Mouse (Mus musculus): ENCODE measurements around the gene Cdc25b. TPM values are rescaled to one million over a fixed set of nuclear protein-coding genes. Genes with fewer than 3 reads are reported as not detected.

The Cdc25b gene
- polyA plus RNA-seq, 1 experiment from 2014 or later, result 79.3 TPM

GRCm38 (mm10) chr2:131179990-131180587 is 6.7 kb upstream of the Cdc25b start, which contains the start of gene Cenpb:
TSS of gene Cenpb (minus strand) at chr2:131180067.
- H3K4me1 ChIP-seq, result peaks cover 45% of the 10 kb centered on the region
- WGBS, result 3% methylated on average over 57 of the region's 57 CpGs

GRCm38 (mm10) chr2:131186343-131186742 is 406 bp upstream of the Cdc25b start:
- Histone ChIP-seq H3K27ac (peak overlapping the region; percentile 96), H3K4me1 (peaks cover 56% of the 10 kb centered on the region), H3K27me3 (ENCODE audit: poor library complexity, severe bottlenecking) (peaks cover 16% of the 10 kb centered on the region), H3K36me3 (replicated peaks) (peaks cover 25% of the 10 kb centered on the region), H3K4me3 (peak overlapping the region; percentile 83), H3K9me3 (no peaks in the 10 kb centered on the region)
- 2% methylated on average over 14 of the region's 14 CpGs for WGBS
- DNase-seq (ENCODE audit: extremely low spot score, low spot score), result no peak

More at GRCm38 (mm10) chr2:131179990-131180587, 6.7 kb upstream of the Cdc25b start, which contains the start of gene Cenpb:
- peak within 1 kb of the TSS; percentile 94 for H3K27ac ChIP-seq
- peaks cover 33% of the 10 kb centered on the region for H3K36me3 ChIP-seq (replicated peaks)
- no peaks in the 10 kb centered on the region for H3K9me3 ChIP-seq
- H3K4me3 ChIP-seq, result peak within 1 kb of the TSS; percentile 87
- DNase-seq (ENCODE audit: extremely low spot score, low spot score), result peak; percentile 83
- H3K27me3 ChIP-seq (ENCODE audit: poor library complexity, severe bottlenecking), result peaks cover 3% of the 10 kb centered on the region; the same call in 1 of the 2 replicates

- peak overlapping the region; percentile 96 for H3K27ac ChIP-seq
- H3K27me3 ChIP-seq (ENCODE audit: poor library complexity, severe bottlenecking), result peaks cover 16% of the 10 kb centered on the region
- no peaks in the 10 kb centered on the region for H3K9me3 ChIP-seq
- H3K36me3 ChIP-seq (replicated peaks), result peaks cover 36% of the 10 kb centered on the region
- peak overlapping the region; percentile 83 for H3K4me3 ChIP-seq
- WGBS, result 21% methylated on average over 3 of the region's 3 CpGs
- peaks cover 62% of the 10 kb centered on the region for H3K4me1 ChIP-seq
- DNase-seq (ENCODE audit: extremely low spot score, low spot score), result peak; percentile 49
These were observed 813 bp downstream of the Cdc25b start for GRCm38 (mm10) chr2:131187602-131187922.

GRCm38 (mm10) chr2:131188311-131188710 is 1.6 kb downstream of the Cdc25b start:
- DNase-seq (ENCODE audit: extremely low spot score, low spot score), result no peak
- Histone ChIP-seq H3K4me1 (peaks cover 62% of the 10 kb centered on the region), H3K27me3 (ENCODE audit: poor library complexity, severe bottlenecking) (peaks cover 16% of the 10 kb centered on the region), H3K36me3 (replicated peaks) (peaks cover 44% of the 10 kb centered on the region), H3K9me3 (no peaks in the 10 kb centered on the region), H3K4me3 (peak overlapping the region; percentile 83), H3K27ac (peak overlapping the region; percentile 96)
- WGBS, result 96% methylated on average over 5 of the region's 5 CpGs

GRCm38 (mm10) chr2:131189521-131190309 is 3.0 kb downstream of the Cdc25b start:
- Histone ChIP-seq H3K4me1 (peaks cover 62% of the 10 kb centered on the region), H3K27me3 (ENCODE audit: poor library complexity, severe bottlenecking) (peaks cover 16% of the 10 kb centered on the region), H3K27ac (peak overlapping the region; percentile 83), H3K36me3 (replicated peaks) (peaks cover 58% of the 10 kb centered on the region), H3K4me3 (peak overlapping the region; percentile 22), H3K9me3 (no peaks in the 10 kb centered on the region)
- WGBS, result 52% methylated on average over 5 of the region's 5 CpGs
- no peak for DNase-seq (ENCODE audit: extremely low spot score, low spot score)

- peaks cover 62% of the 10 kb centered on the region for H3K4me1 ChIP-seq
- peak overlapping the region; percentile 83 for H3K27ac ChIP-seq
- peaks cover 9% of the 10 kb centered on the region for H3K27me3 ChIP-seq (ENCODE audit: poor library complexity, severe bottlenecking)
- WGBS, result 15% methylated on average over 10 of the region's 10 CpGs
- no peaks in the 10 kb centered on the region for H3K9me3 ChIP-seq
- H3K36me3 ChIP-seq (replicated peaks), result peaks cover 65% of the 10 kb centered on the region
- peak overlapping the region; percentile 22; the same call in 1 of the 2 replicates for H3K4me3 ChIP-seq
- peak; percentile 70 for DNase-seq (ENCODE audit: extremely low spot score, low spot score)
These were observed 3.7 kb downstream of the Cdc25b start for GRCm38 (mm10) chr2:131190344-131191004.

- WGBS, result 67% methylated on average over 7 of the region's 7 CpGs
- Histone ChIP-seq H3K9me3 (no peaks in the 10 kb centered on the region), H3K27ac (peak overlapping the region; percentile 83), H3K4me1 (peaks cover 58% of the 10 kb centered on the region), H3K36me3 (replicated peaks) (peaks cover 71% of the 10 kb centered on the region), H3K4me3 (peak overlapping the region; percentile 22; the same call in 1 of the 2 replicates), H3K27me3 (ENCODE audit: poor library complexity, severe bottlenecking) (peaks cover 3% of the 10 kb centered on the region)
- DNase-seq (ENCODE audit: extremely low spot score, low spot score), result no peak
These were observed 4.2 kb downstream of the Cdc25b start for GRCm38 (mm10) chr2:131191005-131191390.

- no peak overlapping the region for H3K27ac ChIP-seq
- H3K36me3 ChIP-seq (replicated peaks), result peaks cover 94% of the 10 kb centered on the region
- DNase-seq (ENCODE audit: extremely low spot score, low spot score), result no peak
- no peaks in the 10 kb centered on the region for H3K27me3 ChIP-seq (ENCODE audit: poor library complexity, severe bottlenecking)
- H3K4me1 ChIP-seq, result peaks cover 7% of the 10 kb centered on the region
- H3K9me3 ChIP-seq, result no peaks in the 10 kb centered on the region
- H3K4me3 ChIP-seq, result no peak overlapping the region
- 94% methylated on average over 16 of the region's 16 CpGs for WGBS
These were observed 10.0 kb downstream of the Cdc25b start for GRCm38 (mm10) chr2:131196606-131197316.

- WGBS, result 85% methylated on average over 2 of the region's 2 CpGs
- H3K4me1 ChIP-seq, result peaks cover 10% of the 10 kb centered on the region
- peaks cover 56% of the 10 kb centered on the region for H3K36me3 ChIP-seq (replicated peaks)
- no peak overlapping the region for H3K4me3 ChIP-seq
- no peak overlapping the region for H3K27ac ChIP-seq
- H3K9me3 ChIP-seq, result no peaks in the 10 kb centered on the region
- DNase-seq (ENCODE audit: extremely low spot score, low spot score), result no peak
- no peaks in the 10 kb centered on the region for H3K27me3 ChIP-seq (ENCODE audit: poor library complexity, severe bottlenecking)
These were observed 14.0 kb downstream of the Cdc25b start for GRCm38 (mm10) chr2:131200710-131201109.

GRCm38 (mm10) chr2:131201262-131201661 is 14.5 kb downstream of the Cdc25b start:
- H3K4me1 ChIP-seq, result peaks cover 10% of the 10 kb centered on the region
- no peak for DNase-seq (ENCODE audit: extremely low spot score, low spot score)
- no peaks in the 10 kb centered on the region for H3K27me3 ChIP-seq (ENCODE audit: poor library complexity, severe bottlenecking)
- no peak overlapping the region for H3K4me3 ChIP-seq
- no peak overlapping the region for H3K27ac ChIP-seq
- H3K9me3 ChIP-seq, result no peaks in the 10 kb centered on the region
- WGBS, result 92% methylated on average over 3 of the region's 3 CpGs
- peaks cover 50% of the 10 kb centered on the region for H3K36me3 ChIP-seq (replicated peaks)

- H3K27ac ChIP-seq, result no peak overlapping the region
- H3K36me3 ChIP-seq (replicated peaks), result peaks cover 26% of the 10 kb centered on the region
- H3K4me1 ChIP-seq, result peaks cover 5% of the 10 kb centered on the region
- whole genome bisulfite sequencing, result 94% methylated on average over 6 of the region's 6 CpGs
- H3K4me3 ChIP-seq, result no peak overlapping the region
- no peaks in the 10 kb centered on the region for H3K9me3 ChIP-seq
- DNase-seq (ENCODE audit: extremely low spot score, low spot score), result no peak
- no peaks in the 10 kb centered on the region for H3K27me3 ChIP-seq (ENCODE audit: poor library complexity, severe bottlenecking)
These were observed 17.2 kb downstream of the Cdc25b start for GRCm38 (mm10) chr2:131203816-131204409.

- Histone ChIP-seq H3K36me3 (replicated peaks) (peaks cover 21% of the 10 kb centered on the region), H3K4me1 (peaks cover 10% of the 10 kb centered on the region), H3K9me3 (no peaks in the 10 kb centered on the region), H3K27me3 (ENCODE audit: poor library complexity, severe bottlenecking) (no peaks in the 10 kb centered on the region), H3K27ac (peak overlapping the region; percentile 66), H3K4me3 (no peak overlapping the region)
- no peak for DNase-seq (ENCODE audit: extremely low spot score, low spot score)
- WGBS, result 62% methylated on average over 7 of the region's 7 CpGs
These were observed 17.7 kb downstream of the Cdc25b start for GRCm38 (mm10) chr2:131204410-131204981.

Data from forebrain, embryonic 10.5 days (tissue).